Mouse (Mus musculus): ENCODE data around the gene Rai14.

Gene Rai14

GRCm38 (mm10) chr15:10720671-10721070, 6.2 kb upstream of the Rai14 start:
- ATAC-seq (ENCODE audit: low TSS enrichment): no peak

GRCm38 (mm10) chr15:10720188-10720587, 5.8 kb upstream of the Rai14 start:
- no peak for ATAC-seq (ENCODE audit: low TSS enrichment)

DNA sequence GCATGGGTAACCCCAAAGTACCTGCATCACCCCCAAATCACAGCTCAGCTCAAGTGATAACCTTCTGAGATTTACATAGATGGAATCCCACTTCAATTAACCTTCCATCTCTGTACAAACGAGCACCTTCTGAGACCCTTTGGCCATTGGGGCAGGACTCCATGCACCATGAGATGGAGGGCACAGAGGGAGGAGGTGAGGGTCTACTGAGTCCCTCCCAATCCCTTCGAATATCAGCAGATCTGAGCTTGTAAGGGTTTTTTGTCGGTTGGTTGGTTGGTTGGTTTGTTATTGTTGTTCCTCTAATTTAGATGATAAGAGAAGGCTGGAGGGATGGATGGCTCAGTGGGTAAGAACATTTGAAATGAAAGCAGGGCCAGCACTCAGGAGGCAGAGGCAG, 5.1 kb upstream of the Rai14 start:
- ATAC-seq (ENCODE audit: low TSS enrichment): no peak

DNA sequence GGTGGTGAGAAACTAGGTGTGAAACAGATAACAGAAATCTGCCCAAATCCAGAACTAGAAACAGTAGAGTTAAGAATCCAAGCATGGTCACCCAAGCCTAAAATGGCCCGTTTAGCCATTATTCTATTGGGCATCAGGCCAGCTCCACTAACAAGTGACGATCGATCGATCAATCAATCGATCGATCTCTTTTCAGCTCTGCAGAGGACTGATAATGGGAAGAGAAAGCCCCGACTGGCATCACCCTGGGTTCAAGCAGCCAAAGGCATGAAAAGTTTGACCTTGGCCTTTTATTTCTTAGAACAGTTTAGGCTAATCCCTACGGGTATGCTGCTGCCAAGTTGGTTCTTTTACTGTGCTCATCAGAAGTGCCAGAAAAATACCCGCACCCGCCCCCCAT, 4.3 kb upstream of the Rai14 start:
- no peak for ATAC-seq (ENCODE audit: low TSS enrichment)

DNA sequence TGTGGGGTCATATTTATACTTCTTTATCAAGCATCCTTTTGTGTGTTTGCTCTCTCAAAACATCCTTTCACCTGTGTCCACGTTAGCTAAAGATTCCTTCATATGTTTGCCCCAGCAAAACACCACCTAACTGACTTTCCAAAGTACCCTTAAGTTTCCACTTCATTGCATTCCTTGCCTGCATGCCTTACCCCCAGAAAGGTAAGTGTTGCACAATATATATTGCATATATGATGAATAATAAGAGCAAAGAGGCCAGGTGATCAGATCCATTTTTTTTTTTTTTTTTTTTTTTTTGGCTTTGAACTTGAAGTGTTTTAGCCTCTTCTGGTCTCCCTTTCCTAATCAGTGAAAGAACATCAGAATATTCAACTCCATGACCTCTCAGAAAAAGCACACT, 2.9 kb upstream of the Rai14 start:
- ATAC-seq (ENCODE audit: low TSS enrichment): no peak

DNA sequence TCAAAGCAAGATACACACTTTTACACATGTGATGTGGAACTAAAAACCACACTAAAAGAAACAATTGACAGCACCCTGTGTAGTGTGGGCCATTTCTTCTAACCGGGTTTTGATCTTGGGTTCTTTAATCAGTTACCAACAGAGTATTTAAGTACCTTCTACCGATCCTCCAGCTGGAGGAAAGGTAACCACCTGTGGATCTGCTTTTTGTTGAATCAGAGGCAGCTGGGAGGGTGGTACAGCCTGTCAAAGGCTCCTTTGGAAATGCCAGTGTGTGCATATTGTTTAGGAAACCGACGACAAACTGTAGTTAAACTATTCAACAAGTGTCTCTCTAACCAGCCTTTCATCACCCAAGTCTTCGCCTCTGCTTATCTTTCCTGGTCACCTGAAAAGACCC, 1.5 kb upstream of the Rai14 start:
- no peak for ATAC-seq (ENCODE audit: low TSS enrichment)

- ATAC-seq (ENCODE audit: low TSS enrichment): peak; percentile 47
Measured at GRCm38 (mm10) chr15:10715139-10715505, 698 bp upstream of the Rai14 start.

DNA sequence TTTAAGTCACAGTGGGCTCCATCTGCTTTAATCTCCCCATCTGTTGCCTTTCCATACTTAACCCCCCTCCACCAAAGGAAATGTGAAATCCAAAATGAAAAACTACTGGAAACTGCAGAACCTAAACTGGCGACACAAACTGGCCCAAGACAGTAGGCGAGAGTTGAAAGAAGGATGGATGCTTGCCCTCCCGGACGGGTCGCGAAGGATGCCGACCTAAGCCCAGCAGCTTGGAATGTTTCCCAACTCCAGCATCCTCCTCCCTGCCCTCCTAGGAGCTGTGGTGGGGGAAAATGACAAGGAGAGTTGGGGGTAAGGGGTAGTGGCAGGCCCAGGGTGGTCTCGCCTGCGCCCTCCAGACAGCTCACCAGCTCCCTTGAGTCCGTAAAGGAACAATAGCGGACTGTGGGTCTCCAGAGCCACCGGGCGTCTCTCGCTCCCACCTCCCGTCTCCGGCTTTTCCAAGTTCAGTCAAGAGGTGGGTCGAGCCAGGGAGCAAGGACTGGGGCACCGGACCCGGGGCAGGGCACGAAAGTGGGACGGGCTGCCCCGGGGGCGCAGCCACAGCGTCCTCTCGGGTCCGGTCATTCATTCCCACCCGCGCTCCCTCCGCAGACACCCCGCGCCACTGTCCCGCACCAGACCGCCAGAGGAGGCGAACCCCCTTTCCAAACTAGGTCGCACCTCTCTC, 653 bp downstream of the Rai14 start:
- ATAC-seq (ENCODE audit: low TSS enrichment): no peak; the same call in 1 of the 2 replicates

DNA sequence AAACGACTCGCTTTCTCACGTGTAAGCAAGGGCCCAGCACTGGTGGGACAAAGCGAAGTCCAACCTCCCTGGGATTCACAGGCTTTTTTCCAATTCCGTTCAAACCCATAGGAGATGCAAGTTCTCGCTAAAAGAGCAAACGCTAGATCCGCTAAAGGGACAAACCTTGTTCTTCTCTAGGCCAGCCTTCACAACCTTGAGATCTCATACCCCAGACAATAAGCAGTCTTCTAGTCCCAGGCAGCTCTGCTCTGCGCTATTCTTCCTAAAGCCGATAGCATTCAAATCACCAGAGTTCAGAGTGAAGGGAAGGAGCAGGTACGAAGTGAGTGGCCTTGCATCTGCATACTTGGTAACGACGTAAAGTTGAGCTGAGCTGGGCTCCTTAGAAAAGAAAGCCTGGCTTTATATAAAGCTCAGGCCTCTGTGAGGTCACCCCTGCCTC, 1.2 kb downstream of the Rai14 start:
- ATAC-seq (ENCODE audit: low TSS enrichment): no peak

DNA sequence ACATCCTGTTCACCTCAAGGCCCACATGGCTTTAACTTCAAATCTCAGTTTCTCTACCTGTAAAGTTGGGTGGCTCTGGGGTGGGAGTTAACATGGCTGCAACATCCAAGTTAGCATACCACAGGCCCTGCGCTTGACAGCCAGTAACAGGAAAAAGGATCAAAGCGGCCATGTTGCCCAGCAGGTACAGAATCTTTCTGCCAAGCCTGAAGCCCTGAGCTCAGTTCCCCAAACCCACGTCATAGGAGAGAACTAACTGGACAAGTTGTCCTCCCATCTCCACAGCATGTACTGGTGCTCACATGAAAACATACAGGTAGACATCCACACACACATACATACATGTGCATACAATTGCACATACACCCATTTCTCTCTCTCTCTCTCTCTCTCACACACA, 2.1 kb downstream of the Rai14 start:
- ATAC-seq (ENCODE audit: low TSS enrichment): no peak

- no peak for ATAC-seq (ENCODE audit: low TSS enrichment)
Measured at GRCm38 (mm10) chr15:10711231-10711630, 3.2 kb downstream of the Rai14 start.

DNA sequence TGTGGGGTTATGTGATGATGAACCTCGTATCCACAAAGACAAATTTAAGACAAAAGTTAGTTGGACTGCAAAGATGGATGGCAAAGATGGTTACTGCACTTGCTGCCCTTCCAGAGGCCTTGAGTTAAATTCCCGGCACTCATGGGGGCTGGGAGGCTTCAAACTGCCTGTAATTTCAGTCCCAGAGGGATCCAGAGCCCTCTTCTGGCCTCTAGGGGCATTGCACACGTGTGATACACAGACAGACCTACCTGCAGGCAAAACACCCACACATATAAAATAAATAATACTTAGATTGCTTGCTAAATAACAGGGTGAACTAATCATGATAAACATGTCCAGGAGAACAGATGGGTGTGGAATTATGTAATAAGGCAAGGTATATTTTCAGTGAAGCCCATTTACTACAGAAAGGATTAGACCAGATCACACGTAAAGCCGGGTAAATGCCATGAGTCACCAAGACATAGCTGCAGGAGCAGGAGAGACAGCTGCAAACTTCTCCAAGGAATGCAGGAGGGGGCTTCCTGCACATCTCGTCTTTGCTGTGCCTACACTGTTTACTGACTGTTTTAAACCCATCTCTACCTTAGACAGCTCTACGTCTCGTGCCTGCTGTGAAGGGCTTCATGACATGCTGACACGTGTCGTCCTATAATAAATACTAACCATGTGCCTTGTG, 5.7 kb downstream of the Rai14 start:
- no peak for ATAC-seq (ENCODE audit: low TSS enrichment)

- no peak for ATAC-seq (ENCODE audit: low TSS enrichment)
Measured at GRCm38 (mm10) chr15:10707109-10707508, 7.3 kb downstream of the Rai14 start.

GRCm38 (mm10) chr15:10706414-10706813, 8.0 kb downstream of the Rai14 start:
- no peak for ATAC-seq (ENCODE audit: low TSS enrichment)

- no peak for ATAC-seq (ENCODE audit: low TSS enrichment)
Measured at GRCm38 (mm10) chr15:10705752-10706151, 8.7 kb downstream of the Rai14 start.

DNA sequence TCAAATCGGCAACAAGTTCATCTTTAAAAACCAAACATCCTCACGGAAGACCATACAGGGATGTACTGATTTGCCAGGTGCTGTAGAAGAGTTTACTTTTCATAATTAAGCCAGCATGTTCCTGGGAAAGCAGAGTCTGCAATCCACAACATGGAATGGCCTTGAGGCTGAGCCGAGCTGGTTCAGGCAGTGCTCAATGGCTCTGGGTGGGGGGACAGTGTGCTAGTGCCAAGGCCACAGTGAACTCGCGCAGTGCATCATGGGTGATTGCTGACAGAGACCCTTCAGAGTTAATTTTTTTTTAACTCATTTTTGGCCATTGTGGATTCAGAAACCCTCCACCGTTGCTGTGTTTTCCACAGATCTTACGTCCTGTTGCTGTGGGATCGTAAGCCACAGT, 10.1 kb downstream of the Rai14 start:
- no peak for ATAC-seq (ENCODE audit: low TSS enrichment)

DNA sequence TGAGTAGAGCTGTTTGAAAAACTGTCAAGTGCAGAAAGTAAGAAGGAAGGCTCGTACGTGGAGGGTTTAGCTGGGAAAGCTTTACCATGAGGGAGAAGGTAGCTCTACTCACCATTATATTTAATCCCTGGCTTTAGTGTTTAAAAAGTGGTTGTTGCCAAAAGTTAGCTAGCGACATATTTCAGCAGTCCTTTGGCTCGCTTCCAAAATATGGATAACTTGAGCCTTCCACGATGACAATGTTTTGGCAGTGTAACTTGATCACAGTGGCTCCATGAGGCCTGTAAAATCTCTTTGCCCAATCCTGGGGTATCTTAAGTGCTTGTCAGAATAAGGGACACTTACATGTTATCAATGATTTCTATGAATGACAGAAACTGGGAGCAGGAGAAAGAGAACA, 12.9 kb downstream of the Rai14 start:
- no peak for ATAC-seq (ENCODE audit: low TSS enrichment)

GRCm38 (mm10) chr15:10700891-10701466, 13.4 kb downstream of the Rai14 start:
- no peak for ATAC-seq (ENCODE audit: low TSS enrichment)

DNA sequence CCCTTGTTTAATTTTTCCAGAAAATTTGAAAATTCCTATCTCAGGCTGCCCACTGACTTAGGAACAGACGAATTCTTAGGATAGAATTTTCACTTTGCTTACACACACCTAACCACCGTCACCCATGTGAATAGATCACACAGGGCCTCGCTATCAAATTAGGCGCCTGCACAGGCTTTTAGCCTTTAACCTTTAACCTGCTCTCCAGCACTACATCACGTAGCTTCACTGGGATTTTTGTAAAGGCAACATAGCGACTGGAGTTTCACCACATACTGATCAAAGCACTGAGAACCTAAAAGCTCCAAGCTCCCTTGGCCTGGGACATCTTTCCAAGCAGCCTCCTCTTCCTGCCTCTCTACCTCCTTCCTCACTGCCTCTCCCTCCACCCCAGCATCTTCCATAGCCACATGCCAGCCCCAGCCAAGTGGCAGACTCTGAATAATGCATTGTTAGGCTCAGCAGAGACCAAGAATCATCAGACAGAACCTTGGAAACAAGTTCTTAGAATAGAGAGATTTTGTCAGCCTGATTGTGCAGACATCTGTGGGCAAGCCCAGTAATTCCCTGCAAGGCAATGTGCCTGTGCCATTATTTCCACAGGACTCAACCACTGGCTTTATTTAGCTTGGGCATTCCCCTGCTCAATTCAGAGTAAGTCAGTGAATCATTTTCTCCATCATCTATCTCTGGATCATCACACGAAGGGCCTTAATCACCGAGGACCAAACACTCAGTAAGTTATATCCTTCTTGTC, 17.8 kb downstream of the Rai14 start:
- ATAC-seq (ENCODE audit: low TSS enrichment): peak; percentile 88

DNA sequence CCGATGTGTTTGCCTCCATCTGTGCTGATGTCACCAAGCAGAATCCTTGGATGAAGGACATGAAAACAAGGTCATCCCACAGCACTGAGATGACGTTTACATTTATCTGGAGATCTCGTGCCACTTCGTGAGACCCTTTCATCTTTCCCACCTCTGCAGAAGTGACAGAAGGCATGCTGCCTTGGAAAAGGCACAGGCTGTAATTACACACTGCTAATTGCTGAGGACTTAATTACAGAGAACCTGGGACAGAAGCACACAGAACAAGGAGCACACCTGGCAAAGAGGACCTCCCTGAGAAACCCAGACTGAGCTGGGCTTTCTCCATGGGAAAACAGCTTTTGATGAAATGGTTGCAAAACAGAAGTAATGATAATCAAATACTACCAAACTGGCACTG, 21.8 kb downstream of the Rai14 start:
- ATAC-seq (ENCODE audit: low TSS enrichment): no peak

GRCm38 (mm10) chr15:10691481-10691880, 22.9 kb downstream of the Rai14 start:
- ATAC-seq (ENCODE audit: low TSS enrichment): no peak

DNA sequence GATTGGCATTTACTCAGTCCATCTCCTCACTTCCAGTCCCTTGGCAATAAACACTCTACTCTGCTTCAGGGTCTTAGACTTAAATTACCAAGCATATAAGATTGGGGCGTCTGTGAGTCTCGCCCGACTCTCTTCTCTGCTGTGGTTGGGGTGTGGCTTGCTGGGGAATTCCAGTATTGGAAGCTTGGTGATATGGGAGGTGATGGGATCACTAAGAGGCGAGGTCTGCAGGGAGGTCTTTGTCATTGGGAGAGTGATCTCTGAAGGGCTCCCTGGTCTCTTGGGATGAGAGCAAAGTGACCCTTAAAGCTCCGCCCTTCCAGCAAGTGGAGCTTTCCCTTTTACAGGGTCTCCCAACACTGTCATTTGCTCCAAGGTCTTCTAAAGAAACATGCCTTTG, 23.5 kb downstream of the Rai14 start:
- no peak for ATAC-seq (ENCODE audit: low TSS enrichment)

DNA sequence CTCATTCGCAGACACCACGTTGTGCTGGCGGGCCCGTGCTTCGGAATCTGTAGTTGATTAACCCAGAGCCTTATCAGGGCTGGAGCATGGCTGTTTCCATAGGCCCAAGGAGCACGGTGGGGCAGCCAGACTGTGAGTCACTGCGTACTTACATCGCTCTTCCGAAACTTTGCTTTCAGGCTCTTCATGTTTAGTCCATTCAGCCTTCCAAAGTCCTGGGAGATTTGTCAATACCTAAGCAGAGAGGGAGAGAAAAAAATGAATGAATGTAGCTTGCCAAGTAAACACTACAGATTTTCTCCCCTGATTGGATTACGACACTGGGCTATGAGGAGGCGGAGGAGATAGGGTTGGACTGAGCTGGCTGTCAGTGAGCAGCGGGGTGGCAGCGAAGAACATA, 24.2 kb downstream of the Rai14 start:
- ATAC-seq (ENCODE audit: low TSS enrichment): 0 out of 2 replicates have a peak, but pooled peaks have one; percentile 29

Measured in frontal cortex, adult (tissue).